Mouse (Mus musculus) G1E (cell line): ENCODE data around the gene Cul5. TPM values are rescaled to one million over a fixed set of nuclear protein-coding genes. Genes with fewer than 3 reads are reported as not detected.

Experiments used
- ATAC-seq: 2 replicates; pipeline ENCODE4 v1.8.0; 2016; ENCODE audit warnings: mild to moderate bottlenecking; ENCODE audit not compliant: insufficient number of reproducible peaks, poor library complexity, low FRiP score, severe bottlenecking; ENCODE audit errors: extremely low read depth
- DNase-seq: peaks from one replicate; pipeline ENCODE4 v3.0.0; 2012; ENCODE audit warnings: low spot score
- H3K27me3 ChIP-seq: 2 replicates; pipeline ENCODE4 v1.6.1; 2012; ENCODE audit warnings: mild to moderate bottlenecking, low read length, inconsistent platforms; ENCODE audit not compliant: insufficient read depth
- H3K36me3 ChIP-seq: replicated peaks from 2 replicates; pipeline ENCODE3; 2012; ENCODE audit warnings: mild to moderate bottlenecking, inconsistent platforms
- H3K4me1 ChIP-seq: 2 replicates; pipeline ENCODE4 v1.6.1; 2012; ENCODE audit warnings: low read depth, low read length, inconsistent platforms, mixed read lengths; ENCODE audit not compliant: insufficient read depth
- H3K4me3 ChIP-seq: 2 replicates; pipeline ENCODE4 v1.5.1; 2012; ENCODE audit warnings: low read depth, mild to moderate bottlenecking, inconsistent platforms, low read length, moderate library complexity, mixed read lengths
- H3K9me3 ChIP-seq: replicated peaks from 2 replicates; pipeline ENCODE4 v1.6.1; 2012; ENCODE audit warnings: inconsistent platforms
- CTCF ChIP-seq: IDR thresholded peaks from 2 replicates; pipeline ENCODE4 v1.5.1; 2012; ENCODE audit warnings: low read depth, low read length, inconsistent platforms, mixed read lengths
- GATA1 ChIP-seq: IDR thresholded peaks from 2 replicates; pipeline ENCODE4 v1.6.1; 2012; ENCODE audit warnings: borderline replicate concordance, low read length, inconsistent platforms, mixed read lengths
- GATA2 ChIP-seq: IDR thresholded peaks from 2 replicates; pipeline ENCODE4 v1.6.1; 2012; ENCODE audit warnings: low read depth, low read length, inconsistent platforms, borderline replicate concordance
- POLR2AphosphoS5 ChIP-seq: IDR thresholded peaks from 2 replicates; pipeline ENCODE4 v1.6.1; 2012; ENCODE audit warnings: low read depth, low read length, inconsistent platforms; ENCODE audit not compliant: insufficient replicate concordance
- TAL1 ChIP-seq: conservative IDR thresholded peaks from 2 replicates; pipeline ENCODE4 v1.6.1; 2012; ENCODE audit warnings: low read depth, low read length, inconsistent platforms, mixed read lengths
- polyA plus RNA-seq: library from polyadenylated mRNA; stranded (reverse); fragments of >175 nt; gene quantifications from 2 replicates; pipeline ENCODE4 v1.2.3, GENCODE M21; 2012
- total RNA-seq, 2 experiments: library from RNA; stranded (forward) in 1 of 2; stranded (reverse) in 1 of 2; fragments of 200-1000 nt in 1 of 2; fragments of >200 nt in 1 of 2; fragmentation: Nextera tagmentation in 1 of 2; gene quantifications; 2 replicates each; pipeline ENCODE4 v1.2.3; 2014 to 2017

The Cul5 gene
- total RNA-seq (2014; fragmentation: Nextera tagmentation), result 44.8 and 51.3 TPM in 2 replicates
- 53.6 and 60.9 TPM in 2 replicates for total RNA-seq (2017)
- 5.1 and 6.5 TPM in 2 replicates for polyA plus RNA-seq

DNA sequence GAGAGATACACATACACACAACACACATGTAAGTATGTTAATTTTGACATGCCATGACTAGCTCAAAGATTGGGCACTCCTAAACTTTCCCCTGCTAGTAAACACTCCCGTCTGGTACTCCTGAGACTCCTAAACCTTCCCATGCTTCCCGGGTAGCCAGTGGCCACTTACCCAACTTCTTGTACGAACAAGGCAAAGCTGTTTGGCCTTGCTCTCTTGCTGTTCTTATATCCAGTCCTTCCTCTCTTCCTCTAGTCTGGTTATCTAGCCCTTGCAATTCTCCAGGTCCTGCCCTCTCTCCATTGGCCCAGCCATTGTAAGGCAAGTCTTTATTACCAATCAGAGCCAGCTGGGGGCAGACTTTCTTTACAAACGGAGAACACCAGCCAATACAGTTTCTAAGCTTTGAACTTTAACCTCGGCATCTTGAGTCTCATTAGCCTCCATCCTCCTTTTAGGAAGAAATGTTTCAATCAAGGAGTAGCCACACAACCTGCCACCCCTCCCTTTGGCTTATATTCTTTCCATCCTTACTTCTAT lies at the start of gene Cul5:
Gene Cul5, minus strand, starts transcription at position 335 of the 540 bp plus-strand sequence.
- ATAC-seq, result no peak
- Histone ChIP-seq H3K36me3 (peaks cover 18% of the 10 kb centered on the region), H3K9me3 (no peaks in the 10 kb centered on the region), H3K27me3 (no peaks in the 10 kb centered on the region), H3K4me3 (no peak within 1 kb of the TSS), H3K4me1 (peaks cover 26% of the 10 kb centered on the region)
- no peak for TF ChIP-seq POLR2AphosphoS5
- TF ChIP-seq TAL1, result no peak
- no peak for TF ChIP-seq GATA1
- TF ChIP-seq GATA2, result no peak
- TF ChIP-seq CTCF, result no peak
- DNase-seq, result peak; percentile 9

DNA sequence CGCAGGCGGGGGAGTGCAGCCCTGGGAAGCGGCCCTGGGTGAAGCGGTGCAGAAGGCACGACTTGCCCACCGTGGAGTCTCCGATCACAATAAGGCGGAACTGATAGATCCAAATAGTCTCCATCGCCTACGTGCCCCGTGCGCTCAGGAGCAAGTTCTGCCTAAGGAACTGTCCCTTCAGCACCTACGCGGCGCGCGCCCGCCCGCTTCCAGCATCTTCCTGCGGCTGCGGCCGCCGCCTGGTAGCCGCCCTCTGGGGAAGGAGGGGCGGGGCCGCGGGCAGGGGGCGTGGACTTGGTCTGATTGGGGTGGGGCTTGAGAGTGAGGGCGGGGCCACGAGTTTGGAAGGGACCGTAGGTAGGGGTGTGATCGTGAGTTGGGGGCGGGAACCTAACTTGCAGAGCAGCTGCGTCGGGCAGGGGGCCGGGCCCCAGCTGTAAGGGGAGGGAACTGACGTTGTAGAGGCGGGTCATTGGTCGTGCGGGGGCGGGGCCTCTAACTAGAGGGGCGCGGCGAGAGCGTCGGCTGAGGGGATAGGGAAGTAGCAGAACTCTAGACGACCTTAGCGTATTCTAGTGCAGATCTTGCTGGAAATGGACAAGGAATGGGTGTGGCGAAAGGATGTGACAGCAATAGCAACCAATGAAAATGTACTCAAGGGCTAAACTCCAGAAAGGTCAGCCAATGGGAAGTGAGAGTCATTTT lies 36.3 kb upstream of the Cul5 start, which contains the start of gene Rab39:
Gene Rab39, minus strand, starts transcription at position 241 of the 705 bp plus-strand sequence.
- peaks cover 4% of the 10 kb centered on the region; the same call in 1 of the 2 replicates for H3K27me3 ChIP-seq
- DNase-seq (no peak), ATAC-seq (no peak)
- no peaks in the 10 kb centered on the region for H3K36me3 ChIP-seq
- no peak within 1 kb of the TSS for H3K4me3 ChIP-seq
- no peak for TF ChIP-seq GATA2
- no peaks in the 10 kb centered on the region for H3K4me1 ChIP-seq
- peaks cover 7% of the 10 kb centered on the region for H3K9me3 ChIP-seq

DNA sequence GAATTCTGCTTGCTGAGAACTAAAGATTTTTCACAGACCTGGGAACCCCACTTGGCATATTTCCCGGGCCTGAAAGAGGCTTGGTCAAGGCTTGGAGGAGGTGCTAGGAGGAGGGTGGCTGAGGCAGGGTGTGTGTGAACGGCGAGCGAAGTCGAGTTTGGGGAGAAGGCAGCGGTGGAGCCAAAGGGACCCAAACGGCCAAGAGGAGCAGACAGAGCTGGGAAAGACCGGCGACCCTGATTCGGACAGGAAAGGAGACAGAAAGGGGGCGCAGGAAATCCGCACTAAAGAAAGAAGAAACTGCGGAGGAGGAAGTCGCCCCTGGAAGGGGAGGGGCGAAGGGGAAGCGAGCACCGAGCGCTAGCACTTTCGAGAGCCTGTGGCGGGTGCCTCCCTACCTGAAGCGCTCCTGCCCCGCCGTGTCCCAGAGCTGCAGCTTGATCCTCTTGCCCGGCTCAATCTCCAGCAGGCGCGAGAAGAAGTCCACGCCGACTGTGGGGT lies 35.7 kb upstream of the Cul5 start:
- Histone ChIP-seq H3K4me3 (no peak overlapping the region), H3K4me1 (no peaks in the 10 kb centered on the region), H3K36me3 (no peaks in the 10 kb centered on the region), H3K27me3 (peaks cover 4% of the 10 kb centered on the region; the same call in 1 of the 2 replicates), H3K9me3 (peaks cover 7% of the 10 kb centered on the region)
- DNase-seq (no peak), ATAC-seq (no peak)
- TF ChIP-seq CTCF, result no peak
- no peak for TF ChIP-seq POLR2AphosphoS5
- TF ChIP-seq TAL1, result no peak
- TF ChIP-seq GATA1, result no peak
- no peak for TF ChIP-seq GATA2

GRCm38 (mm10) chr9:53702991-53703390 lies 33.2 kb upstream of the Cul5 start:
- Histone ChIP-seq H3K27me3 (peaks cover 4% of the 10 kb centered on the region; the same call in 1 of the 2 replicates), H3K4me1 (no peaks in the 10 kb centered on the region), H3K36me3 (no peaks in the 10 kb centered on the region), H3K9me3 (peaks cover 7% of the 10 kb centered on the region), H3K4me3 (no peak overlapping the region)
- TF ChIP-seq TAL1, result no peak
- TF ChIP-seq CTCF, result no peak
- TF ChIP-seq GATA1, result no peak
- TF ChIP-seq POLR2AphosphoS5, result no peak
- no peak for TF ChIP-seq GATA2
- no peak for DNase-seq
- ATAC-seq, result no peak

- no peak overlapping the region for H3K4me3 ChIP-seq
- ATAC-seq (no peak), DNase-seq (no peak)
- H3K4me1 ChIP-seq, result no peaks in the 10 kb centered on the region
- H3K9me3 ChIP-seq, result no peaks in the 10 kb centered on the region
- H3K27me3 ChIP-seq, result no peaks in the 10 kb centered on the region
- TF ChIP-seq GATA1, result no peak
- no peak for TF ChIP-seq CTCF
- TF ChIP-seq POLR2AphosphoS5, result no peak
- TF ChIP-seq TAL1, result no peak
- TF ChIP-seq GATA2, result no peak
- no peaks in the 10 kb centered on the region for H3K36me3 ChIP-seq
Measured at GRCm38 (mm10) chr9:53700496-53700895, 30.7 kb upstream of the Cul5 start.

GRCm38 (mm10) chr9:53695846-53696245 lies 26.0 kb upstream of the Cul5 start:
- TF ChIP-seq GATA1 (no peak), CTCF (no peak)
- DNase-seq, result no peak
- Histone ChIP-seq H3K4me1 (0 out of 2 replicates have a peak, but pooled peaks cover 2% of the 10 kb centered on the region), H3K27me3 (peaks cover 3% of the 10 kb centered on the region; the same call in 1 of the 2 replicates), H3K36me3 (no peaks in the 10 kb centered on the region), H3K9me3 (no peaks in the 10 kb centered on the region), H3K4me3 (no peak overlapping the region)
- ATAC-seq, result no peak
